Mouse (Mus musculus): ENCODE measurements around the gene Psapl1.
A peak's percentile ranks its signal among the peaks of the same experiment; 100 is the strongest.
"Not testable (repeated sequence)": the region's sequence is repeated elsewhere in the genome, so short reads cannot be mapped to it uniquely, and the experiment has no call there.

Psapl1 gene

GRCm38 (mm10) chr5:36208803-36209202 lies 5.0 kb downstream of the Psapl1 start:
- peak; percentile 8 for DNase-seq

GRCm38 (mm10) chr5:36213310-36213709 lies 9.5 kb downstream of the Psapl1 start:
- DNase-seq, result peak; percentile 87

GRCm38 (mm10) chr5:36220105-36220504 lies 16.3 kb downstream of the Psapl1 start:
- DNase-seq, result no peak

GRCm38 (mm10) chr5:36220626-36221025 lies 16.8 kb downstream of the Psapl1 start:
- DNase-seq, result no peak

GRCm38 (mm10) chr5:36223787-36224186 lies 20.0 kb downstream of the Psapl1 start:
- peak; percentile 70 for DNase-seq

GRCm38 (mm10) chr5:36225855-36226254 lies 22.0 kb downstream of the Psapl1 start:
- no peak for DNase-seq

- DNase-seq, result no peak
These were observed 22.5 kb downstream of the Psapl1 start for GRCm38 (mm10) chr5:36226296-36226695.

- DNase-seq, result no peak
These were observed 24.9 kb downstream of the Psapl1 start for GRCm38 (mm10) chr5:36228405-36229370.

- DNase-seq, result no peak
These were observed 26.5 kb downstream of the Psapl1 start for GRCm38 (mm10) chr5:36230301-36230780.

- not testable (repeated sequence) for DNase-seq
These were observed 33.7 kb downstream of the Psapl1 start for GRCm38 (mm10) chr5:36237526-36237925.

GRCm38 (mm10) chr5:36248022-36248421 lies 44.2 kb downstream of the Psapl1 start:
- no peak for DNase-seq

- no peak for DNase-seq
These were observed 49.1 kb downstream of the Psapl1 start for GRCm38 (mm10) chr5:36252746-36253504.

- DNase-seq, result no peak
These were observed 51.1 kb downstream of the Psapl1 start for GRCm38 (mm10) chr5:36254642-36255516.

All from thymus, postnatal 25 days (tissue).